Comparison of ENCODE assay signal across 16 mouse cellular contexts in the genomic region with DNA sequence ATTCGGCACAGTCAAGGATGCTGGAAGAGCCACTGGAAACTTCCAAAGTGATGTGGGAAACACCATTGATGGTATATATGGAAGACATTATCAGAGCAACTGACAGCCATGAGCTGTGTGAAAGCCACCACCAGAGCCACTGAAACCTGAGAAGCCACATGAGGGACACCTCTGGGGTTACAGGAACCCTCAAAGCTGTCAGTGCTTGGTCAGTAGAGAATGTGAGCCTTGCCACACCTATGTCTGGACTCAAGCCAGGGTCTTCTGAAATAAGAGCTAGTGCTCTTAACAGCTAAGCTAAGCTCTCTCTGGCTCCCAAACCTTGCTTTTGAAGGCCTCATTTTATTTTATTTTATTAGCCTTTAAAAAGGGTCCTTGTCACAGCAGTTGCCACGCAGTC.
DNase-seq lines count a peak whose midpoint lies in the region; ATAC-seq lines count a peak whose summit lies in the region.
"Had no signal": no experiment of that assay in that cellular context is flagged by ENCODE, and none has a peak within 500 bp of the region (broad histone marks: within the 10 kb centered on the region; RNA-seq: fewer than 3 reads in every experiment).

No protein-coding gene starts in this region.

- H3K36me3 ChIP-seq in hindbrain, embryonic 10.5 days = no peaks in the 10 kb centered on the region
- no peaks in the 10 kb centered on the region for H3K36me3 ChIP-seq in limb, embryonic 13.5 days
- H3K36me3 ChIP-seq in neural tube, embryonic 13.5 days = no peaks in the 10 kb centered on the region
- H3K36me3 ChIP-seq: heart, embryonic 15.5 days; limb, embryonic 12.5 days; liver, embryonic 15.5 days had no signal

- WGBS in hindbrain, embryonic 10.5 days = 78% methylated on average over 2 of the region's 2 CpGs
- WGBS in limb, embryonic 13.5 days = 64% methylated on average over 2 of the region's 2 CpGs
- WGBS in neural tube, embryonic 13.5 days = 80% methylated on average over 2 of the region's 2 CpGs

- intact Hi-C loops in heart, postnatal 14 days (cut with DNase I) = no loop called here

- H3K4me1 ChIP-seq in hindbrain, embryonic 10.5 days (replicated peaks) = peaks cover 87% of the 10 kb centered on the region
- peaks cover 37% of the 10 kb centered on the region for H3K4me1 ChIP-seq in limb, embryonic 13.5 days
- H3K4me1 ChIP-seq in neural tube, embryonic 13.5 days (replicated peaks) = peaks cover 56% of the 10 kb centered on the region
- H3K4me1 ChIP-seq: liver, embryonic 15.5 days had no signal

- H3K9me3 ChIP-seq in hindbrain, embryonic 10.5 days = no peaks in the 10 kb centered on the region
- H3K9me3 ChIP-seq in limb, embryonic 13.5 days = no peaks in the 10 kb centered on the region
- no peaks in the 10 kb centered on the region for H3K9me3 ChIP-seq in neural tube, embryonic 13.5 days
- H3K9me3 ChIP-seq: heart, embryonic 15.5 days; limb, embryonic 12.5 days; liver, embryonic 15.5 days had no signal

- H3K27ac ChIP-seq in hindbrain, embryonic 10.5 days = peak overlapping the region; percentile 91
- H3K27ac ChIP-seq in limb, embryonic 13.5 days = no peak overlapping the region
- peak overlapping the region; percentile 94; the same call in 1 of the 2 replicates for H3K27ac ChIP-seq in neural tube, embryonic 13.5 days (replicated peaks)
- H3K27ac ChIP-seq: heart, embryonic 15.5 days; liver, embryonic 15.5 days had no signal

- peak overlapping the region; percentile 38 for H3K4me3 ChIP-seq in hindbrain, embryonic 10.5 days
- H3K4me3 ChIP-seq in limb, embryonic 13.5 days = no peak overlapping the region
- no peak overlapping the region for H3K4me3 ChIP-seq in neural tube, embryonic 13.5 days
- H3K4me3 ChIP-seq: heart, embryonic 15.5 days; liver, embryonic 15.5 days had no signal

- H3K4me2 ChIP-seq in limb, embryonic 13.5 days (replicated peaks) = peak overlapping the region; percentile 53; the same call in 1 of the 2 replicates
- H3K4me2 ChIP-seq in neural tube, embryonic 13.5 days = peak overlapping the region; percentile 47; the same call in 1 of the 2 replicates
- H3K4me2 ChIP-seq: heart, embryonic 15.5 days; liver, embryonic 15.5 days had no signal

- no peak overlapping the region for H3K9ac ChIP-seq in limb, embryonic 13.5 days
- H3K9ac ChIP-seq in neural tube, embryonic 13.5 days = no peak overlapping the region
- H3K9ac ChIP-seq: heart, embryonic 15.5 days; limb, embryonic 12.5 days; liver, embryonic 15.5 days had no signal

- peak; percentile 4 for DNase-seq in lung, postnatal 36 days
- DNase-seq in lung, postnatal 4 days = no peak
- DNase-seq in hindbrain, embryonic 10.5 days (ENCODE audit: low spot score) = no peak
- DNase-seq in heart, postnatal 14 days = no peak
- no peak for DNase-seq in c-Kit-positive CD71-positive TER-119-positive erythroid progenitor cells, embryonic 14.5 days (ENCODE audit: low spot score)
- DNase-seq: cerebellum, adult 11 months; kidney, postnatal 10 days; lung, postnatal 10 days; thymus, adult 18-20 months had no signal

- ATAC-seq in limb, embryonic 13.5 days (ENCODE audit: low FRiP score, low read depth) = peak; percentile 3; the same call in 1 of the 2 replicates
- no peak for ATAC-seq in neural tube, embryonic 13.5 days (ENCODE audit: low read depth)
- ATAC-seq in erythroblast, adult 5-6 weeks (replicated peaks; ENCODE audit: low FRiP score, poor library complexity, severe bottlenecking) = no peak
- ATAC-seq: Patski had no signal

- H3K27me3 ChIP-seq in hindbrain, embryonic 10.5 days (ENCODE audit: insufficient read depth, poor library complexity, severe bottlenecking) = no peaks in the 10 kb centered on the region
- H3K27me3 ChIP-seq in limb, embryonic 13.5 days = no peaks in the 10 kb centered on the region
- H3K27me3 ChIP-seq in neural tube, embryonic 13.5 days = no peaks in the 10 kb centered on the region
- H3K27me3 ChIP-seq: heart, embryonic 15.5 days; Patski had no signal
